Mouse (Mus musculus): ENCODE data around the gene Ptgis.

The Ptgis gene

GRCm38 (mm10) chr2:167150880-167151279, 89.5 kb downstream of the Ptgis start:
- DNase-seq (ENCODE audit: low spot score): no peak

- DNase-seq (ENCODE audit: low spot score): no peak
These were observed 90.3 kb downstream of the Ptgis start for GRCm38 (mm10) chr2:167150135-167150534.

GRCm38 (mm10) chr2:167149035-167149434, 91.4 kb downstream of the Ptgis start:
- no peak for DNase-seq (ENCODE audit: low spot score)

- DNase-seq (ENCODE audit: low spot score): no peak
These were observed 92.7 kb downstream of the Ptgis start for GRCm38 (mm10) chr2:167147708-167148107.

GRCm38 (mm10) chr2:167145904-167146303, 94.5 kb downstream of the Ptgis start:
- DNase-seq (ENCODE audit: low spot score): no peak

- no peak for DNase-seq (ENCODE audit: low spot score)
These were observed 95.7 kb downstream of the Ptgis start for GRCm38 (mm10) chr2:167144439-167145307.

- no peak for DNase-seq (ENCODE audit: low spot score)
These were observed 96.5 kb downstream of the Ptgis start for GRCm38 (mm10) chr2:167143914-167144313.

GRCm38 (mm10) chr2:167142282-167142681, 98.1 kb downstream of the Ptgis start:
- no peak for DNase-seq (ENCODE audit: low spot score)

- DNase-seq (ENCODE audit: low spot score): no peak
These were observed 98.6 kb downstream of the Ptgis start for GRCm38 (mm10) chr2:167141810-167142209.
